In genomic region chr2:167941320-167941719, GRCm38 (mm10) we compare ENCODE assay signal across 11 mouse cellular contexts. TPM values are rescaled to one million over a fixed set of nuclear protein-coding genes. Genes with fewer than 3 reads are reported as not detected.
DNase-seq lines count a peak whose midpoint lies in the region; ATAC-seq and TF ChIP-seq lines count a peak whose summit lies in the region.
"Had no signal": no experiment of that assay in that cellular context is flagged by ENCODE, and none has a peak within 500 bp of the region (broad histone marks: within the 10 kb centered on the region; RNA-seq: fewer than 3 reads in every experiment).

No protein-coding gene starts in this region.

- no peak for DNase-seq in layer of hippocampus, adult 2 months (ENCODE audit: low spot score in 2 of 2)
- DNase-seq in layer of hippocampus, postnatal 14 days (ENCODE audit: low spot score in 2 of 2), result no peak
- no peak for DNase-seq in embryonic facial prominence, embryonic 14.5 days (ENCODE audit: low spot score)
- no peak for DNase-seq in midbrain, embryonic 14.5 days
- DNase-seq in right cerebral cortex, postnatal 4 days, result no peak
- DNase-seq in testis, postnatal 10 days (ENCODE audit: low spot score), result no peak
- DNase-seq: kidney, postnatal 14 days had no signal

- no peak overlapping the region for H3K9ac ChIP-seq in forebrain, embryonic 12.5 days
- H3K9ac ChIP-seq in forebrain, embryonic 16.5 days (replicated peaks; ENCODE audit: low read depth, low read length), result no peak overlapping the region
- no peak overlapping the region for H3K9ac ChIP-seq in embryonic facial prominence, embryonic 14.5 days (ENCODE audit: low read depth, low read length)
- no peak overlapping the region for H3K9ac ChIP-seq in midbrain, embryonic 14.5 days (replicated peaks; ENCODE audit: low read length)
- H3K9ac ChIP-seq: neural tube, embryonic 12.5 days had no signal

- H3K4me3 ChIP-seq in forebrain, embryonic 12.5 days (replicated peaks), result no peak overlapping the region
- no peak overlapping the region for H3K4me3 ChIP-seq in forebrain, embryonic 16.5 days (replicated peaks; ENCODE audit: low read length)
- no peak overlapping the region for H3K4me3 ChIP-seq in layer of hippocampus, adult 2 months
- no peak overlapping the region for H3K4me3 ChIP-seq in embryonic facial prominence, embryonic 14.5 days (ENCODE audit: low read depth, low read length)
- H3K4me3 ChIP-seq in midbrain, embryonic 14.5 days (replicated peaks; ENCODE audit: low read depth, low read length), result no peak overlapping the region
- H3K4me3 ChIP-seq: neural tube, embryonic 12.5 days had no signal

- TF ChIP-seq CTCF in layer of hippocampus, adult 2 months (conservative IDR thresholded peaks at IDR 0.05), result no peak

- no peaks in the 10 kb centered on the region for H3K27me3 ChIP-seq in forebrain, embryonic 12.5 days
- no peaks in the 10 kb centered on the region for H3K27me3 ChIP-seq in forebrain, embryonic 16.5 days (replicated peaks; ENCODE audit: control insufficient read depth, insufficient read depth, low read length)
- H3K27me3 ChIP-seq in embryonic facial prominence, embryonic 14.5 days (replicated peaks; ENCODE audit: control insufficient read depth, insufficient read depth, low read length), result no peaks in the 10 kb centered on the region
- no peaks in the 10 kb centered on the region for H3K27me3 ChIP-seq in midbrain, embryonic 14.5 days (ENCODE audit: control insufficient read depth, insufficient read depth, low read length)
- H3K27me3 ChIP-seq: neural tube, embryonic 12.5 days had no signal

- 50% methylated on average over 4 of the region's 4 CpGs for WGBS in forebrain, embryonic 12.5 days
- 45% methylated on average over 4 of the region's 4 CpGs for WGBS in forebrain, embryonic 16.5 days
- WGBS in embryonic facial prominence, embryonic 14.5 days, result 62% methylated on average over 4 of the region's 4 CpGs
- 47% methylated on average over 4 of the region's 4 CpGs for WGBS in midbrain, embryonic 14.5 days

- H3K36me3 ChIP-seq in forebrain, embryonic 12.5 days (replicated peaks), result no peaks in the 10 kb centered on the region
- no peaks in the 10 kb centered on the region for H3K36me3 ChIP-seq in forebrain, embryonic 16.5 days (ENCODE audit: control insufficient read depth, insufficient read depth)
- no peaks in the 10 kb centered on the region for H3K36me3 ChIP-seq in embryonic facial prominence, embryonic 14.5 days (ENCODE audit: control insufficient read depth, insufficient read depth, low read length)
- H3K36me3 ChIP-seq in midbrain, embryonic 14.5 days (ENCODE audit: control insufficient read depth, insufficient read depth, low read length), result no peaks in the 10 kb centered on the region
- H3K36me3 ChIP-seq: neural tube, embryonic 12.5 days had no signal

- ATAC-seq in forebrain, embryonic 12.5 days (ENCODE audit: low FRiP score), result no peak
- no peak for ATAC-seq in forebrain, embryonic 16.5 days
- no peak for ATAC-seq in embryonic facial prominence, embryonic 14.5 days (ENCODE audit: low read depth)
- ATAC-seq in midbrain, embryonic 14.5 days (ENCODE audit: low FRiP score, low TSS enrichment), result no peak

- H3K27ac ChIP-seq in forebrain, embryonic 12.5 days, result peak overlapping the region; percentile 76; the same call in 1 of the 2 replicates
- no peak overlapping the region for H3K27ac ChIP-seq in forebrain, embryonic 16.5 days (ENCODE audit: low read length)
- H3K27ac ChIP-seq in layer of hippocampus, adult 2 months, result peak overlapping the region; percentile 78
- H3K27ac ChIP-seq in embryonic facial prominence, embryonic 14.5 days (replicated peaks; ENCODE audit: low read depth, low read length), result peak overlapping the region; percentile 16; the same call in 1 of the 2 replicates
- H3K27ac ChIP-seq in midbrain, embryonic 14.5 days (replicated peaks; ENCODE audit: low read depth, low read length), result peak overlapping the region; percentile 67; the same call in 1 of the 2 replicates
- H3K27ac ChIP-seq: neural tube, embryonic 12.5 days had no signal

- peaks cover 76% of the 10 kb centered on the region for H3K4me1 ChIP-seq in forebrain, embryonic 12.5 days
- H3K4me1 ChIP-seq in forebrain, embryonic 16.5 days (replicated peaks; ENCODE audit: control insufficient read depth, insufficient read depth, low read length), result peaks cover 53% of the 10 kb centered on the region
- H3K4me1 ChIP-seq in embryonic facial prominence, embryonic 14.5 days (ENCODE audit: control insufficient read depth, insufficient read depth, low read length), result peaks cover 39% of the 10 kb centered on the region
- H3K4me1 ChIP-seq in midbrain, embryonic 14.5 days (ENCODE audit: control insufficient read depth, insufficient read depth, low read length), result peaks cover 55% of the 10 kb centered on the region

- H3K9me3 ChIP-seq in forebrain, embryonic 12.5 days, result no peaks in the 10 kb centered on the region
- H3K9me3 ChIP-seq in forebrain, embryonic 16.5 days (ENCODE audit: control insufficient read depth, low read length), result no peaks in the 10 kb centered on the region
- no peaks in the 10 kb centered on the region for H3K9me3 ChIP-seq in embryonic facial prominence, embryonic 14.5 days (ENCODE audit: control insufficient read depth, low read length)
- H3K9me3 ChIP-seq in midbrain, embryonic 14.5 days (ENCODE audit: control insufficient read depth, low read length), result no peaks in the 10 kb centered on the region
- H3K9me3 ChIP-seq: G1E; neural tube, embryonic 12.5 days had no signal

- no peak overlapping the region for H3K4me2 ChIP-seq in forebrain, embryonic 12.5 days
- H3K4me2 ChIP-seq in forebrain, embryonic 16.5 days (ENCODE audit: low read length), result no peak overlapping the region
- H3K4me2 ChIP-seq in embryonic facial prominence, embryonic 14.5 days (ENCODE audit: low read depth, low read length), result no peak overlapping the region
- no peak overlapping the region for H3K4me2 ChIP-seq in midbrain, embryonic 14.5 days (ENCODE audit: low read length)
- H3K4me2 ChIP-seq: neural tube, embryonic 12.5 days had no signal

RNA-seq across cellular contexts. Expression of gene Ptpn1, which starts 9.5 kb away (rescaled TPM):
- polyA plus RNA-seq in forebrain, embryonic 12.5 days (2016; fragmentation: Nextera tagmentation; extraction: Ambion mirVana), result 94.1 and 104 TPM in 2 replicates
- polyA plus RNA-seq in forebrain, embryonic 16.5 days (2015; fragmentation: Nextera tagmentation; extraction: Ambion mirVana), result 87.3 and 97.1 TPM in 2 replicates
- 10 to 100 TPM; 56.3 to 64.4 TPM for total RNA-seq in layer of hippocampus, adult 2 months (2021)
- 10 to 100 TPM; 65.4 to 67.7 TPM for total RNA-seq in layer of hippocampus, postnatal 14 days (2021)
- polyA plus RNA-seq in embryonic facial prominence, embryonic 14.5 days (2014; fragmentation: Nextera tagmentation; extraction: Ambion mirVana), result 49.4 and 49.7 TPM in 2 replicates
- polyA plus RNA-seq in midbrain, embryonic 14.5 days (2014; fragmentation: Nextera tagmentation; extraction: Ambion mirVana), result 53.1 and 81.9 TPM in 2 replicates
